Mouse (Mus musculus) CH12.LX (cell line): ENCODE data around the gene Car8. TPM values are rescaled to one million over a fixed set of nuclear protein-coding genes. Genes with fewer than 3 reads are reported as not detected.
"Not testable (repeated sequence)": the region's sequence is repeated elsewhere in the genome, so short reads cannot be mapped to it uniquely, and the experiment has no call there.

Source experiments
- DNase-seq: peaks from one replicate; pipeline ENCODE4 v3.0.0-alpha.2; 2013; ENCODE audit errors: extremely low read depth
- H3K27ac ChIP-seq: 2 replicates; pipeline ENCODE4 v1.5.1; 2012; ENCODE audit warnings: low read depth, mild to moderate bottlenecking, control low read depth, moderate library complexity; ENCODE audit not compliant: insufficient read depth
- H3K27me3 ChIP-seq: replicated peaks from 2 replicates; pipeline ENCODE3; 2012; ENCODE audit warnings: inconsistent platforms
- H3K36me3 ChIP-seq, 2 experiments: replicated peaks in 1 of 2; 2 replicates each; pipeline versions ENCODE3 to v1.6.1; 2012; ENCODE audit warnings: inconsistent platforms in 1 of 2, low read length in 1 of 2, mild to moderate bottlenecking in 1 of 2, mixed read lengths in 1 of 2, moderate library complexity in 1 of 2; ENCODE audit not compliant: control insufficient read depth in 1 of 2, insufficient read depth in 1 of 2
- H3K4me1 ChIP-seq, 2 experiments: 2 replicates each; pipeline ENCODE4 v1.6.1; 2012; ENCODE audit warnings: inconsistent platforms in 1 of 2, moderate library complexity in 1 of 2; ENCODE audit not compliant: insufficient read depth in 2 of 2, control insufficient read depth in 1 of 2
- H3K4me2 ChIP-seq: 2 replicates; pipeline ENCODE4 v1.6.1; 2012; ENCODE audit warnings: low read depth, mild to moderate bottlenecking, control low read depth; ENCODE audit not compliant: poor library complexity, insufficient read depth, severe bottlenecking
- H3K4me3 ChIP-seq, 3 experiments: fragments of 150-350 bp in 1 of 3; sonication (generic) in 1 of 3; replicated peaks in 1 of 3; 2 replicates each; pipeline versions ENCODE3 to v1.5.1; 2011 to 2012; ENCODE audit warnings: low read depth in 2 of 3, low read length in 2 of 3, mild to moderate bottlenecking in 2 of 3, moderate library complexity in 2 of 3, control low read depth in 1 of 3, improper control_type of control experiment in 1 of 3, inconsistent platforms in 1 of 3, mixed read lengths in 1 of 3; ENCODE audit not compliant: poor library complexity in 1 of 3
- H3K79me2 ChIP-seq: replicated peaks from 2 replicates; pipeline ENCODE4 v1.6.1; 2012; ENCODE audit warnings: mild to moderate bottlenecking, moderate library complexity; ENCODE audit not compliant: control insufficient read depth, poor library complexity, insufficient read depth, severe bottlenecking; ENCODE audit errors: extremely low read depth
- H3K9ac ChIP-seq: 2 replicates; pipeline ENCODE4 v1.6.1; 2012; ENCODE audit warnings: low read depth, mild to moderate bottlenecking, control low read depth, moderate library complexity; ENCODE audit not compliant: insufficient read depth
- H3K9me3 ChIP-seq: replicated peaks from 2 replicates; pipeline ENCODE3; 2012; ENCODE audit warnings: low read length, inconsistent platforms, mixed read lengths
- CHD2 ChIP-seq: IDR thresholded peaks from 2 replicates; pipeline ENCODE4 v1.6.1; 2011; ENCODE audit warnings: low read length, improper control_type of control experiment
- CTCF ChIP-seq, 2 experiments: IDR thresholded peaks in 1 of 2; conservative IDR thresholded peaks in 1 of 2; 2 replicates each; pipeline ENCODE4 v1.5.1; 2011 to 2012; ENCODE audit warnings: low read depth in 2 of 2, low read length in 2 of 2, improper control_type of control experiment in 1 of 2, inconsistent platforms in 1 of 2, mild to moderate bottlenecking in 1 of 2, moderate library complexity in 1 of 2
- ETS1 ChIP-seq: conservative IDR thresholded peaks from 2 replicates; pipeline ENCODE4 v1.6.1; 2012; ENCODE audit warnings: low read depth, mild to moderate bottlenecking, inconsistent platforms, low read length, improper control_type of control experiment, moderate library complexity
- JUND ChIP-seq: conservative IDR thresholded peaks from 2 replicates; pipeline ENCODE4 v1.6.1; 2011; ENCODE audit warnings: low read depth, low read length, improper control_type of control experiment
- MAZ ChIP-seq: IDR thresholded peaks from 2 replicates; pipeline ENCODE4 v1.6.1; 2012; ENCODE audit warnings: low read depth, mild to moderate bottlenecking, inconsistent platforms, low read length, improper control_type of control experiment, moderate library complexity
- MXI1 ChIP-seq: IDR thresholded peaks from 2 replicates; pipeline ENCODE4 v1.6.1; 2011; ENCODE audit warnings: mild to moderate bottlenecking, low read depth, low read length, improper control_type of control experiment
- NELFE ChIP-seq: IDR thresholded peaks from 2 replicates; pipeline ENCODE4 v1.6.1; 2011; ENCODE audit warnings: low read depth, low read length, improper control_type of control experiment
- UBTF ChIP-seq: IDR thresholded peaks from 2 replicates; pipeline ENCODE4 v1.6.1; 2012; ENCODE audit warnings: low read depth, mild to moderate bottlenecking, inconsistent platforms, low read length, improper control_type of control experiment, moderate library complexity
- dilution Hi-C: fragments of 300-500 bp; cut with MboI; formaldehyde crosslinking; loops from 2 replicates; pipeline ENCODE4 v1.14.3; 2020; ENCODE audit warnings: low sequenced_read_pairs; ENCODE audit not compliant: extremely low pct_unique_long_range_greater_than_20kb, extremely low pct_ligation_motif_present
- in situ Hi-C: fragments of 300-500 bp; cut with MboI; formaldehyde crosslinking; loops from 3 replicates; pipeline ENCODE4 v1.14.3; 2019; ENCODE audit warnings: low sequenced_read_pairs, low pct_ligation_motif_present, low pct_unique_long_range_greater_than_20kb, mixed read lengths
- polyA plus RNA-seq: library from polyadenylated mRNA; unstranded; fragments of >175 nt; gene quantifications from 2 replicates; pipeline ENCODE4 v1.2.1, GENCODE M21; 2012; ENCODE audit warnings: low read depth; ENCODE audit not compliant: insufficient read length
- total RNA-seq, 2 experiments: library from RNA; depleted of rRNA; stranded (reverse); fragments of 300-350 nt in 1 of 2; fragments of >200 nt in 1 of 2; gene quantifications; 2 replicates each; pipeline ENCODE4 v1.2.3; 2012 to 2014

Gene Car8
- total and polyA plus RNA-seq, 3 experiments: not detected

DNA sequence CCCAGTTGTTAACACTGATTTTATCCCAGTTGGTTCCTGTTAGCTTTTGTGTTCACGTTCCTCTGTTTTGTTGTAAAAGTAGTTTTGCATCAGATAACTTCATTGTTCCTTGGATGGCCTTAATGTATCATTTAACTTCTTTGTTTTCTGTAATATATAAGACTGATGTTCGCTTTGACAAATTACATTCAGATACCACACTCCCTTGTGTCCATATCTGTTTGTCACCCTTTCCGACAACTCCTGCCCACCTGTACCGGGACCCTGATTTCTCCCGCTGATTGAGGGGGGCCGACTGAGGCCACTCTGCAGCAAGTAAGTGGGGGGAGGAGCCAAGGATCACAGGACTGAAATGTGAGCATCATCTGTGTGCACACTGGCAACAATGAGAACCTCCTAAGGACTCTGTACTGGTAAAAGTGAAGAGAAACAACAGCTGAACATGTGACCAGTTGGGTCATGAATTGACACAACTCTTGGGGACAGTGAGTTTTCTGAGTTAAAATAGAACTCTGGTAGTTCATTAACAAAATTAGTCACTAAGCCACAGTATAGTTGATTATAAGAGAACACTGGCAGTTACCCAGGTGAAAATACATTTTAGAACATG is 84.1 kb downstream of the Car8 start:
- dilution Hi-C loops: no loop called here

DNA sequence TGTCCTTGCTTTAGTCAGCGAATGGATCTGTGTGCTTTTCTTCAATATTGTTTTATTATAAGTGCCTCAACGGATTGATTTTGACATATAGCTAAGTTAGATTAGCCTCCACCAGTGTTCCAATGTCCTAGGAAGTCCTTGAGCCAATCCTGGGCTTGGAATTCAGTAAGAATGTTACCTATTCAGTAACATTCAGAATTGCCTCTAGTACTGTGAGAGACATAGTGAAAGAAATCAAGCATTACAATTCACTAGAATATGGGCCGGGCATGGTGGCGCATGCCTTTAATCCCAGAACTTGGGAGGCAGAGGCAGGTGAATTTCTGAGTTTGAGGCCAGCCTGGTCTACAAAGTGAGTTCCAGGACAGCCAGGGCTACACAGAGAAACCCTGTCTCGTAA is 84.9 kb downstream of the Car8 start:
- H3K79me2 ChIP-seq, H3K4me2 ChIP-seq, H3K4me1 ChIP-seq, H3K9ac ChIP-seq, H3K27me3 ChIP-seq, H3K27ac ChIP-seq, H3K4me3 ChIP-seq, in situ Hi-C loops, H3K9me3 ChIP-seq, DNase-seq, H3K36me3 ChIP-seq, dilution Hi-C loops: not testable (repeated sequence)

More for the DNA sequence above, 84.1 kb downstream of the Car8 start:
- DNase-seq: no peak
- Histone ChIP-seq H3K4me2 (no peak overlapping the region), H3K79me2 (no peaks in the 10 kb centered on the region), H3K36me3 (no peaks in the 10 kb centered on the region), H3K4me1 (no peaks in the 10 kb centered on the region)
- TF ChIP-seq MAZ: no peak
- no peak for TF ChIP-seq CHD2
- TF ChIP-seq UBTF: no peak
- TF ChIP-seq, all 38 proteins: peak for 0
- in situ Hi-C loops: no loop called here
- no peaks in the 10 kb centered on the region for H3K9me3 ChIP-seq
- no peak overlapping the region for H3K4me3 ChIP-seq
- no peak overlapping the region for H3K27ac ChIP-seq
- H3K27me3 ChIP-seq: no peaks in the 10 kb centered on the region
- no peak overlapping the region for H3K9ac ChIP-seq

DNA sequence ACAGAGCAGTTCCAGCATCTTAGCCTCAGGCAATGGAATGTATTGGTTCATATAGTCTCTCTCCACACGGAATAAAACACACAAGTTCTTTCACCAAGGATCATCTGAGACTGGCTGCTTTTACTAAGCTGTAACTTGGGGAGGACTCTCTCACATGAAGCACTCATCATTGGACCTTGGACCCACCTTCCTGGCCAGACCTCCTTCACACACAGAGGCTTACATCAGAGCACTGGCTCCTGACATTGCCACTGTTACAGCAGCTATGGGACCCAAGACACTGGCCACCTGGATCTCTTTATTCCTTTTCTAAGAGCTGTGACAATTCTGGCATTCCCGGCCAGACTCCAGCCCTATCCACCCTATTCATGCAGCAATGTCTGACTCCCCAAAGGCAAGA is 101.4 kb downstream of the Car8 start:
- Histone ChIP-seq H3K27me3 (no peaks in the 10 kb centered on the region), H3K4me3 (no peak overlapping the region), H3K9ac (no peak overlapping the region), H3K27ac (no peak overlapping the region), H3K9me3 (no peaks in the 10 kb centered on the region), H3K36me3 (no peaks in the 10 kb centered on the region), H3K79me2 (no peaks in the 10 kb centered on the region), H3K4me2 (no peak overlapping the region), H3K4me1 (no peaks in the 10 kb centered on the region)
- no peak for TF ChIP-seq JUND
- TF ChIP-seq MXI1: no peak
- DNase-seq: no peak
- dilution Hi-C loops (no loop called here), in situ Hi-C loops (no loop called here)

DNA sequence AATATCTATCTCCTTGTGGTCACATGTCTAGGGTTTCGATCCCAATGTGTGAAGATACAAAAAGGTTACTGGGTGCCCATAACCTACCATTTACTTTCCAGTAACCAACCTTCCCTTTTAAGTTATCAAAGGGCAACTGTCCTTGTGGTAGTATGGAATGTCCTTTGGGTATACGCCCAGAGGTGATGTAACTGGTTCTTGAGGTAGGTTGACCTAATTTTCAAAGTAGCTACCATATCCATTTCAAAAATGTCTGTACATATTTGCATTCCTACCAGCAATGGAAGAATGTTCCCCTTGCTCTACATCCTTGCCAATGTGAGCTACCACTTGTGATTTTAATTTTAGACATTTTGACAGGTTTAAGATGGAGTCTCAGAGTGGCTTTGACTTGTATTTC is 106.8 kb downstream of the Car8 start:
- TF ChIP-seq ETS1 (no peak), NELFE (no peak), CTCF (conservative IDR thresholded peaks at IDR 0.05 in 1 of 2, IDR thresholded peaks at IDR 0.05 in 1 of 2; ENCODE audit: low read depth in 2 of 2, low read length in 2 of 2) (no peak), MAZ (no peak)
- Histone ChIP-seq H3K79me2 (no peaks in the 10 kb centered on the region), H3K9ac (no peak overlapping the region), H3K27me3 (no peaks in the 10 kb centered on the region), H3K27ac (no peak overlapping the region), H3K36me3 (no peaks in the 10 kb centered on the region), H3K4me2 (no peak overlapping the region), H3K4me3 (no peak overlapping the region), H3K9me3 (no peaks in the 10 kb centered on the region), H3K4me1 (no peaks in the 10 kb centered on the region)
- dilution Hi-C loops (no loop called here), in situ Hi-C loops (no loop called here)
- no peak for DNase-seq
